Mouse (Mus musculus) hindbrain, embryonic 14.5 days (tissue): Measurements from ENCODE around the gene Vwf. TPM values are rescaled to one million over a fixed set of nuclear protein-coding genes. Genes with fewer than 3 reads are reported as not detected.
A peak's percentile ranks its signal among the peaks of the same experiment; 100 is the strongest.

Experiments used
- ATAC-seq: fragments of 200-750 bp; cut with Nextera tagmentation; 2 replicates; pipeline ENCODE4 v1.8.0; 2017; ENCODE audit warnings: moderate number of reproducible peaks, mild to moderate bottlenecking, moderate TSS enrichment, moderate library complexity; ENCODE audit not compliant: low FRiP score
- DNase-seq: peaks from one replicate; pipeline ENCODE4 v3.0.0-alpha.2; 2015; ENCODE audit warnings: low spot score
- H3K27ac ChIP-seq: fragments of 300-500 bp; sonication (generic); 2 replicates; pipeline ENCODE4 v1.5.1; 2014; ENCODE audit warnings: mild to moderate bottlenecking, moderate library complexity
- H3K27me3 ChIP-seq: fragments of 300-500 bp; sonication (generic); 2 replicates; pipeline ENCODE4 v1.6.1; 2014; ENCODE audit warnings: mild to moderate bottlenecking, low read length, mixed read lengths; ENCODE audit not compliant: control insufficient read depth, insufficient read depth
- H3K36me3 ChIP-seq: fragments of 300-500 bp; sonication (generic); replicated peaks from 2 replicates; pipeline ENCODE4 v1.6.1; 2014; ENCODE audit not compliant: control insufficient read depth, insufficient read depth
- H3K4me1 ChIP-seq: fragments of 300-500 bp; sonication (generic); replicated peaks from 2 replicates; pipeline ENCODE4 v1.6.1; 2014; ENCODE audit warnings: antibody characterized with exemption, low read length, mixed read lengths; ENCODE audit not compliant: control insufficient read depth, insufficient read depth
- H3K4me2 ChIP-seq: fragments of 300-500 bp; sonication (generic); replicated peaks from 2 replicates; pipeline ENCODE4 v1.6.1; 2014; ENCODE audit warnings: mild to moderate bottlenecking, moderate library complexity
- H3K4me3 ChIP-seq: fragments of 300-500 bp; sonication (generic); replicated peaks from 2 replicates; pipeline ENCODE4 v1.5.1; 2014; ENCODE audit warnings: mild to moderate bottlenecking, low read length
- H3K9ac ChIP-seq: fragments of 300-500 bp; sonication (generic); 2 replicates; pipeline ENCODE4 v1.6.1; 2014
- H3K9me3 ChIP-seq: fragments of 300-500 bp; sonication (generic); 2 replicates; pipeline ENCODE4 v1.6.1; 2016; ENCODE audit warnings: low read length; ENCODE audit not compliant: control insufficient read depth
- WGBS: fragments of 180-500 bp; shearing (Covaris S2); extraction: QIAGEN DNeasy Blood & Tissue Kit; methylation state at CpG from one replicate; pipeline ENCODE4 v1.1.7; 2014; 5-methylcytosine and 5-hydroxymethylcytosine counted together
- polyA plus RNA-seq: library from polyadenylated mRNA; unstranded; fragments of >200 nt; fragmentation: Nextera tagmentation; extraction: Ambion mirVana; gene quantifications from 2 replicates; pipeline ENCODE4 v1.2.1, GENCODE M21; 2014

Vwf gene
- polyA plus RNA-seq, 1 experiment from 2014 or later = 14.2 TPM

GRCm38 (mm10) chr6:125663906-125664305 is 117.3 kb downstream of the Vwf start:
- ATAC-seq (no peak), DNase-seq (no peak)
- Histone ChIP-seq H3K4me3 (no peak overlapping the region), H3K27ac (no peak overlapping the region), H3K27me3 (no peaks in the 10 kb centered on the region), H3K36me3 (no peaks in the 10 kb centered on the region), H3K4me1 (no peaks in the 10 kb centered on the region), H3K9ac (no peak overlapping the region), H3K4me2 (no peak overlapping the region), H3K9me3 (no peaks in the 10 kb centered on the region)
- WGBS = 88% methylated on average over 2 of the region's 2 CpGs

- no peak overlapping the region for H3K4me3 ChIP-seq
- H3K4me2 ChIP-seq = no peak overlapping the region
- H3K4me1 ChIP-seq = no peaks in the 10 kb centered on the region
- H3K36me3 ChIP-seq = no peaks in the 10 kb centered on the region
- H3K9ac ChIP-seq = no peak overlapping the region
- no peak for ATAC-seq
- H3K27ac ChIP-seq = no peak overlapping the region
- no peaks in the 10 kb centered on the region for H3K27me3 ChIP-seq
- DNase-seq = no peak
- 92% methylated on average over 3 of the region's 3 CpGs for WGBS
- H3K9me3 ChIP-seq = no peaks in the 10 kb centered on the region
These were observed 125.3 kb downstream of the Vwf start for GRCm38 (mm10) chr6:125671835-125672234.

GRCm38 (mm10) chr6:125678492-125678891 is 131.9 kb downstream of the Vwf start:
- Histone ChIP-seq H3K4me2 (no peak overlapping the region), H3K4me3 (no peak overlapping the region), H3K27me3 (no peaks in the 10 kb centered on the region), H3K27ac (no peak overlapping the region), H3K4me1 (no peaks in the 10 kb centered on the region), H3K9me3 (no peaks in the 10 kb centered on the region), H3K9ac (no peak overlapping the region), H3K36me3 (no peaks in the 10 kb centered on the region)
- ATAC-seq (no peak), DNase-seq (no peak)
- WGBS = 79% methylated on average over 1 of the region's 1 CpGs

DNA sequence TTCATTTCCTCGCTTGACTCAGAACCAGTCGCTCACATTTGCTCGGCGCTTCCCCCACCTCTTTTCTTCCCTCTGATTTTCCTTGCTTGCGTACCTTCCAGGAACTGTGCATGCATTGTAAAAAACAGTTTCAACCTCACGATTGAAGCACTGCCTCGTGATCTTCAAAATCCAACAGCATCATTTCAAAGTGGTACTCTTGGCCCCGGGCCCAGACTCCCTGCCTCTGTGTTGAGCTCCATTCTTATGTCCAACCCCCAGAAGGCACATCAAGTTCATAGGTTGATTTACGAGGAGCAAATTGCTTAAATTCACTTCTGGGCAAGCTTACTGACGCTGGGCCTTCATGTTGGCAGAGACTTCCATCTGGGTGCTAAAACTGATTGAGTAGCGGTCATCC is 134.0 kb downstream of the Vwf start:
- H3K4me2 ChIP-seq = no peak overlapping the region
- no peak for DNase-seq
- WGBS = 69% methylated on average over 11 of the region's 11 CpGs
- ATAC-seq = no peak
- no peaks in the 10 kb centered on the region for H3K36me3 ChIP-seq
- no peak overlapping the region for H3K9ac ChIP-seq
- H3K4me3 ChIP-seq = no peak overlapping the region
- no peak overlapping the region for H3K27ac ChIP-seq
- no peaks in the 10 kb centered on the region for H3K27me3 ChIP-seq
- H3K4me1 ChIP-seq = no peaks in the 10 kb centered on the region
- H3K9me3 ChIP-seq = no peaks in the 10 kb centered on the region

DNA sequence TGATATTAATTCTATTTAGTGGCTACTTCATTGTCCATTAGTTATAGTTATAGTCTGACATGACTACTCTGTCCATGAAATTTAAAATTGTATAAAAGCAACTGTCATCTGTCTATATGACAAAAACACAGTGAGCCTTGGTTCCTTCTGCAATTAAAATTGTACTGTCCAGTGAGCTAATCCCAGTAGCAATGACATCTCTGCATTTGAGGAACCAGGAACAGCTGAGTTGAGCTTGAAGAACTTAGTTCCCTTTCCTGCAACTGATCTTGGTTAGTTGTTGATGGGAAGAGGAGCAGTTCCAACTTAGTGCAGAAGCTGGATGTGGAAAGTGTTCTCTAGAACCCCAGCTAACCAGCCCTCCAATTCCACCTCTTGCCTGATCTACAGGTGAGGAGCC is 138.8 kb downstream of the Vwf start:
- ATAC-seq = no peak
- Histone ChIP-seq H3K9ac (no peak overlapping the region), H3K4me1 (0 out of 2 replicates have a peak, but pooled peaks cover 4% of the 10 kb centered on the region), H3K4me3 (no peak overlapping the region), H3K9me3 (no peaks in the 10 kb centered on the region), H3K27ac (no peak overlapping the region), H3K4me2 (no peak overlapping the region), H3K27me3 (no peaks in the 10 kb centered on the region), H3K36me3 (no peaks in the 10 kb centered on the region)
- no peak for DNase-seq

DNA sequence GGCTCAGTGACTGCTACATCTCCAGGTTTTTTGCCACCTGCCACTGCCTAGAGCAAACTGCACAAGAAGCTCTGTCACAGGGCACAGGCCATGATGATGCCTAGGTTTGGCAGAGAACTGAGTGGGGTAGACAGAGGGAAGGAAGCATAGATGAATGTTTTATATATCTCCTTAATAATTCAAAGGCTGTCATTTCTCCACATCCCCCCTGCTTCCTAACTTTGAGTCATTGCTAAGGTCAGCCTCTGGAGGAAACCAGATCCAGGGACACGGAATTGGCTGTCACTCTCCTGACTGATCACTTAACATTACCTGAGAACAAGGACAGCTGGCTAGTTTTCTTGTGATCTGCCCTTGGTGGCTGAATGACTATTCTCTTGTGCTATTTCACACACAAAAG is 141.4 kb downstream of the Vwf start:
- Histone ChIP-seq H3K27ac (no peak overlapping the region), H3K27me3 (0 out of 2 replicates have a peak, but pooled peaks cover 7% of the 10 kb centered on the region), H3K4me3 (no peak overlapping the region), H3K9me3 (no peaks in the 10 kb centered on the region), H3K36me3 (no peaks in the 10 kb centered on the region), H3K4me2 (no peak overlapping the region), H3K4me1 (0 out of 2 replicates have a peak, but pooled peaks cover 4% of the 10 kb centered on the region), H3K9ac (no peak overlapping the region)
- DNase-seq = no peak
- WGBS = 57% methylated on average over 1 of the region's 1 CpGs
- ATAC-seq = no peak

- Histone ChIP-seq H3K9ac (peak within 1 kb of the TSS; percentile 22; the same call in 1 of the 2 replicates), H3K4me1 (0 out of 2 replicates have a peak, but pooled peaks cover 4% of the 10 kb centered on the region), H3K27ac (no peak within 1 kb of the TSS), H3K4me3 (peak within 1 kb of the TSS; percentile 23), H3K27me3 (0 out of 2 replicates have a peak, but pooled peaks cover 7% of the 10 kb centered on the region), H3K36me3 (no peaks in the 10 kb centered on the region), H3K4me2 (peak within 1 kb of the TSS; percentile 60), H3K9me3 (no peaks in the 10 kb centered on the region)
- peak; percentile 63 for ATAC-seq
- DNase-seq = peak; percentile 36
- WGBS = 5% methylated on average over 20 of the region's 20 CpGs
These were observed 143.6 kb downstream of the Vwf start, which contains the start of gene Ano2 for GRCm38 (mm10) chr6:125690057-125690703. Gene Ano2, plus strand, starts transcription at chr6:125690419.

GRCm38 (mm10) chr6:125701146-125701545 is 154.6 kb downstream of the Vwf start:
- no peak overlapping the region for H3K27ac ChIP-seq
- no peaks in the 10 kb centered on the region for H3K27me3 ChIP-seq
- H3K36me3 ChIP-seq = no peaks in the 10 kb centered on the region
- WGBS = 85% methylated on average over 2 of the region's 2 CpGs
- no peak overlapping the region for H3K4me3 ChIP-seq
- no peak for ATAC-seq
- H3K4me2 ChIP-seq = no peak overlapping the region
- H3K4me1 ChIP-seq = no peaks in the 10 kb centered on the region
- no peak for DNase-seq
- no peak overlapping the region for H3K9ac ChIP-seq
- no peaks in the 10 kb centered on the region for H3K9me3 ChIP-seq

DNA sequence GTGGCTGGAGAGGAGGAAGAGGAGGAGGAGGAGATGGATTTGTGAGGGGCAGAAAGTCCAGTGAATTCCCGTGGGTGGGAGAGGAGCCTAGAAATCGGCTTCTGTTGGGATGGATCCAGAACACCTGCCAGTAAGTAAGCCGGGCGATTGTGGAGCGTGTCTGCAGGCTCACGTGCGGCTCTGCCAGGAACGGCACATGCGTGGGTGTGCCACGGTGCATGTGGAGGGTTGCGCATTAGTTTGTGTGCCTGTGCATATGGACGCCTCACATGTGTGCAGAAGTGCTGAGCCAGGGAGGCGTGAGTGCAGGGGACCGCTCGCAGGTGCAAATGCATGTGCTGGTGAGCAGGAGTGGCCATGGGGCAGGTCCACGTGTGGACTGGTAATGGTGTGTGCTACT is 164.7 kb downstream of the Vwf start:
- H3K27me3 ChIP-seq = no peaks in the 10 kb centered on the region
- H3K4me2 ChIP-seq = no peak overlapping the region
- DNase-seq (no peak), ATAC-seq (no peak)
- no peak overlapping the region for H3K9ac ChIP-seq
- no peak overlapping the region for H3K27ac ChIP-seq
- no peaks in the 10 kb centered on the region for H3K9me3 ChIP-seq
- H3K4me3 ChIP-seq = no peak overlapping the region
- no peaks in the 10 kb centered on the region for H3K4me1 ChIP-seq
- no peaks in the 10 kb centered on the region for H3K36me3 ChIP-seq
- 86% methylated on average over 16 of the region's 16 CpGs for WGBS

DNA sequence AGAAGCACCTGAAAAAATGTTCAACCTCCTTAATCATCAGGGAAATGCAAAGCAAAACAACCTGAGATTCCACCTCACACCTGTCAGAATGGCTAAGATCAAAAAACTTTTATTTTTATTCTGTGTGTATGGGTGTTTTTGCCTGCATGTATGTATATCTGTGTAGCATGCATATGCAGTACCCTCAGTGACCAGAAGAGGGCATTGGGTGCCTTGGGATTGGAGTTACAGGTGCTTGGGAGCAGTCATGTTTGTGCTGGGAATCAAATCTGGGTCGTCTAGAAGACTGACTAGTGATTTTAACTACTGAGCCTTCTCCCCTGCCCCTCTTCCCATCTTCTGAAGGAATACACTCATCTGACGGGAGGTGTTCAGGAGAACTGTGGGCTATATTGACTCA is 179.8 kb downstream of the Vwf start:
- no peak overlapping the region for H3K4me2 ChIP-seq
- no peaks in the 10 kb centered on the region for H3K27me3 ChIP-seq
- no peak overlapping the region for H3K4me3 ChIP-seq
- no peaks in the 10 kb centered on the region for H3K4me1 ChIP-seq
- H3K27ac ChIP-seq = no peak overlapping the region
- no peak for DNase-seq
- ATAC-seq = no peak
- no peaks in the 10 kb centered on the region for H3K9me3 ChIP-seq
- WGBS = 80% methylated on average over 2 of the region's 2 CpGs
- no peak overlapping the region for H3K9ac ChIP-seq
- no peaks in the 10 kb centered on the region for H3K36me3 ChIP-seq
